Mouse (Mus musculus) C2C12 (cell line): ENCODE data around the gene Rabep2. TPM values are rescaled to one million over a fixed set of nuclear protein-coding genes. Genes with fewer than 3 reads are reported as not detected.

ENCODE experiments used
- H3K27me3 ChIP-seq: one replicate; pipeline ENCODE4 v1.6.1; 2011; ENCODE audit not compliant: control insufficient read depth, insufficient read depth, insufficient read length
- H3K36me3 ChIP-seq: one replicate; pipeline ENCODE4 v1.6.1; 2011; ENCODE audit not compliant: control insufficient read depth, insufficient read depth
- H3K4me3 ChIP-seq: one replicate; pipeline ENCODE4 v1.5.1; 2011; ENCODE audit warnings: mild to moderate bottlenecking, control low read depth; ENCODE audit not compliant: poor library complexity, insufficient read depth, severe bottlenecking
- H3K79me2 ChIP-seq: one replicate; pipeline ENCODE4 v1.6.1; 2011; ENCODE audit not compliant: control insufficient read depth, insufficient read depth
- H3K79me3 ChIP-seq: one replicate; pipeline ENCODE4 v1.6.1; 2011; ENCODE audit warnings: low read depth, control low read depth
- H3ac ChIP-seq: one replicate; pipeline ENCODE3; 2011; ENCODE audit warnings: low read depth; ENCODE audit not compliant: control insufficient read depth, insufficient read length
- CEBPB ChIP-seq: IDR thresholded peaks from one replicate; pipeline ENCODE4 v1.6.1; 2011; ENCODE audit warnings: low read depth, mild to moderate bottlenecking, control low read depth, moderate library complexity
- CTCF ChIP-seq: IDR thresholded peaks from one replicate; pipeline ENCODE4 v1.5.1; 2011; ENCODE audit not compliant: control insufficient read depth, insufficient read depth, insufficient read length
- FOSL1 ChIP-seq: IDR thresholded peaks from one replicate; pipeline ENCODE4 v1.8.0; 2011; ENCODE audit warnings: mild to moderate bottlenecking, low read length; ENCODE audit not compliant: poor library complexity, insufficient read depth, severe bottlenecking
- MAX ChIP-seq: IDR thresholded peaks from one replicate; pipeline ENCODE4 v1.6.1; 2011; ENCODE audit warnings: mild to moderate bottlenecking, control low read depth
- MYOD1 ChIP-seq: IDR thresholded peaks from one replicate; pipeline ENCODE4 v1.6.1; 2011; ENCODE audit warnings: low read depth; ENCODE audit not compliant: control insufficient read depth, insufficient read length
- MYOG ChIP-seq: IDR thresholded peaks from one replicate; pipeline ENCODE4 v1.6.1; 2011; ENCODE audit not compliant: control insufficient read depth, insufficient read length; ENCODE audit errors: extremely low read depth
- USF1 ChIP-seq: IDR thresholded peaks from one replicate; pipeline ENCODE4 v1.6.1; 2011; ENCODE audit warnings: low read depth, mild to moderate bottlenecking, control low read depth, moderate library complexity
- polyA plus RNA-seq: library from polyadenylated mRNA; unstranded; fragments of >200 nt; fragmentation: generic; extraction: Trizol; gene quantifications from one replicate; pipeline ENCODE4 v1.2.1, GENCODE M21; 2012; ENCODE audit warnings: missing spikeins

Rabep2 gene
- polyA plus RNA-seq, 1 experiment, result 17.5 TPM

GRCm38 (mm10) chr7:126416615-126417014 is 11.9 kb upstream of the Rabep2 start:
- TF ChIP-seq FOSL1 (no peak), MYOG (no peak), CEBPB (no peak), MAX (no peak), CTCF (no peak), USF1 (no peak), MYOD1 (no peak)
- H3ac ChIP-seq, result no peak overlapping the region
- H3K36me3 ChIP-seq, result no peaks in the 10 kb centered on the region
- H3K79me3 ChIP-seq, result no peaks in the 10 kb centered on the region
- H3K79me2 ChIP-seq, result no peaks in the 10 kb centered on the region
- peaks cover 34% of the 10 kb centered on the region for H3K27me3 ChIP-seq
- H3K4me3 ChIP-seq, result no peak overlapping the region

DNA sequence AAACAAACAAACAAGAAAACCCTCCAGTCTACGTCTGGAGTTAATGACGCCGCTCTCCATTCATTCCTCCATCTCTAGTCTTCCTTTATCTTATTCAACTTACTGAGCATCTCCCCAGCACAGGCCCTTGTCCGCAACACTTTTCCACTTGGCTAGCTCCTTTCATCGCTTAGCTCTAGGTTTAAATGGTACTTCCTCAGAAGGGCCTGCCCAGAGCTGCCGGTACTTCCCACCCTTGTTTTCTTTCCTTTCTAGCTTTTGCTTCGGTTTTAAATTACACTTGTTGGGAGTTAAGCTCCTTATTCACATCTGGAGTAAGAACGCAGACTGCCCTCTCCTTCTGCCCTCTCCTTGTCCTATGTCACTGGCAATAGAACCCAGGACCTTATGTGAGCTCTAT is 11.5 kb upstream of the Rabep2 start:
- Histone ChIP-seq H3K79me3 (no peaks in the 10 kb centered on the region), H3K36me3 (no peaks in the 10 kb centered on the region), H3K27me3 (peaks cover 34% of the 10 kb centered on the region), H3K79me2 (no peaks in the 10 kb centered on the region), H3K4me3 (no peak overlapping the region), H3ac (no peak overlapping the region)
- TF ChIP-seq MYOD1 (no peak), CEBPB (no peak), CTCF (no peak), USF1 (no peak)

- no peaks in the 10 kb centered on the region for H3K79me2 ChIP-seq
Measured at GRCm38 (mm10) chr7:126417606-126418005, 11.0 kb upstream of the Rabep2 start.

DNA sequence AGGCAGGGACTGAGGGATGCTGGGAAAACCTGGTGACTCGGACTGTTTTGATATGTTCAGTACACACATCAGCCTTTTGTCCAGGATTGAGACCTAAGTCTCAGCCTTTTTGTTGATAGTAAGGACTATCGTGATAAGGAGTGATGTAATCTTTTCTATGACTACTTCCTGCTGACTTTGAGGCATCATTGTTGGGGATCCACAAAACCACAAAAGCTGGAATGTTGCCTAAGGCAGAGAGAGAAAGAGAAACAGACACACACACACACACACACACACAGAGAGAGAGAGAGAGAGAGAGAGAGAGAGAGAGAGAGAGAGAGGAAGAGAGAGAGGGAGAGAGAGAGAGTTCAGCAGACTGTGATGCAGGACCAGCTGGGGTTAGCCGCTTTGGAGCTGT is 10.1 kb upstream of the Rabep2 start:
- TF ChIP-seq MYOG, result no peak
- no peak for TF ChIP-seq MYOD1
- no peak for TF ChIP-seq FOSL1
- TF ChIP-seq MAX, result no peak
- TF ChIP-seq USF1, result no peak
- no peak for TF ChIP-seq CTCF
- TF ChIP-seq CEBPB, result no peak
- H3K27me3 ChIP-seq, result peaks cover 22% of the 10 kb centered on the region
- H3K36me3 ChIP-seq, result no peaks in the 10 kb centered on the region
- H3ac ChIP-seq, result no peak overlapping the region
- no peaks in the 10 kb centered on the region for H3K79me2 ChIP-seq
- H3K4me3 ChIP-seq, result no peak overlapping the region
- H3K79me3 ChIP-seq, result no peaks in the 10 kb centered on the region

More at GRCm38 (mm10) chr7:126417606-126418005, 11.0 kb upstream of the Rabep2 start:
- H3K36me3 ChIP-seq, result no peaks in the 10 kb centered on the region
- no peaks in the 10 kb centered on the region for H3K79me3 ChIP-seq
- peaks cover 28% of the 10 kb centered on the region for H3K27me3 ChIP-seq
- TF ChIP-seq MYOD1 (no peak), USF1 (no peak), CEBPB (no peak), MAX (no peak), MYOG (no peak), CTCF (no peak), FOSL1 (no peak)
- no peak overlapping the region for H3K4me3 ChIP-seq
- no peak overlapping the region for H3ac ChIP-seq

DNA sequence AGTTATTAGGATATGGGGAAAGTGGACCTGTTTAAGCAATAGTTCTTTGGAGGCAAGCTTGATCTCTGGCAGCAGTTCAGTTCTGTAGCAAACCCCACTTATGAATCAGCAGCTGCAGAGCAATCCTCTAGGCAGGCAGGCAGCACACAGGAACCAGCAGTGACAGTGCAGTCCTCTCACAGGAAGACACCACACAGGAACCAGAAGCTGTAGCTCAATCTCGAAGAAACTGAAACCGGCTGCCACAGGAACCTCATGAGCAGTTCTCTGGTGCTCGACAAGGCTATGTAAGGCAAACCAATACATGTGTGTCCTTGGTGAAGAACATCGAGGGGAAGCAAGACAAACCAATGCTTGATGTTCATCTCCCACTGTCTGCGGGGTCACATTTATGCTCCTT is 6.8 kb upstream of the Rabep2 start:
- TF ChIP-seq MYOG (no peak), CTCF (no peak), FOSL1 (no peak), MAX (no peak)

GRCm38 (mm10) chr7:126424161-126424560 is 4.4 kb upstream of the Rabep2 start:
- H3K79me3 ChIP-seq, result no peaks in the 10 kb centered on the region
- no peaks in the 10 kb centered on the region for H3K36me3 ChIP-seq
- H3ac ChIP-seq, result no peak overlapping the region
- peaks cover 3% of the 10 kb centered on the region for H3K27me3 ChIP-seq
- TF ChIP-seq USF1, result no peak
- no peak for TF ChIP-seq CTCF
- TF ChIP-seq FOSL1, result no peak
- TF ChIP-seq CEBPB, result no peak
- no peak for TF ChIP-seq MAX
- no peak for TF ChIP-seq MYOD1
- TF ChIP-seq MYOG, result no peak
- H3K4me3 ChIP-seq, result no peak overlapping the region
- no peaks in the 10 kb centered on the region for H3K79me2 ChIP-seq

More for the DNA sequence above, 6.8 kb upstream of the Rabep2 start:
- H3K79me2 ChIP-seq, result no peaks in the 10 kb centered on the region
- no peak overlapping the region for H3K4me3 ChIP-seq
- no peaks in the 10 kb centered on the region for H3K36me3 ChIP-seq
- no peak overlapping the region for H3ac ChIP-seq
- H3K79me3 ChIP-seq, result no peaks in the 10 kb centered on the region
- H3K27me3 ChIP-seq, result peaks cover 3% of the 10 kb centered on the region
